7 mouse cellular contexts compared by ENCODE assay signal in the genomic region with DNA sequence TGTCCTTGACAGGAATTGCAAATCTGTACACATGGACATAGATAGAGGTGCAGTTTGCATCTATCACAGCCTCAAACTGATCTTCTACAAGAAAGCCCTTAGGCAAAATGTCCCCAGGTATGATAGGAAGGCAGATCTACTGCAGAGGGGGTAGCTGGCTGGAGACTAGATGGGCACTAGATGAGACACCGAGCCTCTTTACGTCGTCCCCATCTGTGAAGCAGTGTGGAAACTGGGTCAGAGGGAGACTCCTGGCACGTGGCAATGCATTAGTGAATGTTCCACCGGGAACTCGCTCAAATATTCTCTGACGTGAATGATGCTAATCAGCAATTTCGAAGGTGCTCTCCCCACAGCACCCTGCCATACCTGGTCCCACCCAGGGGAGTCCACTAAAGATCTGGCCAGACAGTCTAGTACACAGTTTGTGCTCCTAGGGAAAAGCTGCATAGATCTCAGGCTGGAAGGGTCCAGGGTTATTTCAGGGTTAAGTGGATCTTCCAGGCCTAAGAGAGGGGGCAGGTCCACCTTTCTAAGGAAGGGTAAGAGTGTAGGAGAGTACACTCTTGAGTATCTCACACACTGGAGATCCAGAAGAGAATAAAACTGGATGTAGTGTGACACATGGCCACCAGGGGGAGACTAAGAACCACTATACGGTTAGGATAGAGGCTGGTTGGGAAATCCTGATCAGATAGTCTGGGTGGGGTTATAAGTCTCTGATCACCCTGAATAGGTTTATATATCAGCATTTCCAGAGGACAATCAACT. TPM values are rescaled to one million over a fixed set of nuclear protein-coding genes. Genes with fewer than 3 reads are reported as not detected.
DNase-seq lines count a peak whose midpoint lies in the region; ATAC-seq lines count a peak whose summit lies in the region.

No protein-coding gene starts in this region.

- ATAC-seq in CD4-positive, CD25-positive, alpha-beta regulatory T cell, adult 4 months: peak; percentile 68
- peak; percentile 46 to 63; a peak in 3 of 4 replicates for ATAC-seq in hematopoietic stem cell, adult 5-6 weeks (replicated peaks in 1 of 2; ENCODE audit: insufficient read depth in 1 of 2, low FRiP score in 2 of 2, low TSS enrichment in 1 of 2, low read depth in 1 of 2, poor library complexity in 2 of 2, severe bottlenecking in 2 of 2)

- peak; percentile 82 for DNase-seq in NIH3T3 (ENCODE audit: low read depth)
- peak; percentile 84 for DNase-seq in embryo, embryonic 11 days
- DNase-seq in layer of hippocampus, postnatal 10 days (ENCODE audit: low spot score in 2 of 2): peak; percentile 74 to 75
- peak; percentile 76 for DNase-seq in lung, postnatal 14 days
- DNase-seq in right cerebral cortex, adult 18-20 months: peak; percentile 44

RNA-seq across cellular contexts. Expression of gene Depp1, which starts 3.5 kb away (rescaled TPM):
- not detected for polyA plus RNA-seq in CD4-positive, CD25-positive, alpha-beta regulatory T cell, adult 4 months (2017; shearing (Covaris generic))
- total RNA-seq in hematopoietic stem cell, adult 5-6 weeks (2017): 0.75 and 1.7 TPM in 2 replicates
- total RNA-seq in layer of hippocampus, postnatal 10 days (2021): 1 to 10 TPM; 1.7 to 3.9 TPM

RNA-seq across cellular contexts. Expression of gene Rassf4, which starts 19.9 kb away (rescaled TPM):
- polyA plus RNA-seq in CD4-positive, CD25-positive, alpha-beta regulatory T cell, adult 4 months (2017; shearing (Covaris generic)): 1 to 10 TPM; 3.2 to 5.1 TPM
- total RNA-seq in hematopoietic stem cell, adult 5-6 weeks (2017): 11.0 and 20.5 TPM in 2 replicates
- total RNA-seq in layer of hippocampus, postnatal 10 days (2021): 1 to 10 TPM; 4.3 to 4.8 TPM

RNA-seq across cellular contexts. Expression of gene Zfp422, which starts 25.1 kb away (rescaled TPM):
- polyA plus RNA-seq in CD4-positive, CD25-positive, alpha-beta regulatory T cell, adult 4 months (2017; shearing (Covaris generic)): 10 to 100 TPM; 24.6 to 27.0 TPM
- 73.9 and 95.2 TPM in 2 replicates for total RNA-seq in hematopoietic stem cell, adult 5-6 weeks (2017)
- 10 to 100 TPM; 28.9 to 30.0 TPM for total RNA-seq in layer of hippocampus, postnatal 10 days (2021)

Comparison
In these comparisons a context has a peak if more than half of its experiments do, and no peak if none do; other contexts are left out.
1. Peak in every context shown above with its lines: DNase-seq and ATAC-seq.